Mouse (Mus musculus): Measurements from ENCODE around the gene Chat. TPM values are rescaled to one million over a fixed set of nuclear protein-coding genes. Genes with fewer than 3 reads are reported as not detected.

Gene Chat
- polyA plus RNA-seq, 1 experiment from 2014 or later, result not detected

GRCm38 (mm10) chr14:32381619-32382018, 84.2 kb downstream of the Chat start:
- 38% methylated on average over 15 of the region's 15 CpGs for WGBS
- Histone ChIP-seq H3K4me3 (ENCODE audit: low read depth, low read length) (no peak overlapping the region), H3K4me1 (ENCODE audit: control insufficient read depth, insufficient read depth, low read length) (peaks cover 11% of the 10 kb centered on the region), H3K36me3 (ENCODE audit: control insufficient read depth, insufficient read depth, low read length) (no peaks in the 10 kb centered on the region), H3K27ac (replicated peaks; ENCODE audit: low read depth, low read length) (no peak overlapping the region), H3K27me3 (ENCODE audit: control insufficient read depth, insufficient read depth, low read length) (no peaks in the 10 kb centered on the region), H3K9me3 (ENCODE audit: control insufficient read depth, low read length) (no peaks in the 10 kb centered on the region), H3K4me2 (ENCODE audit: low read depth, severe bottlenecking) (no peak overlapping the region), H3K9ac (ENCODE audit: low read length) (no peak overlapping the region)
- no peak for ATAC-seq (ENCODE audit: insufficient number of reproducible peaks, low FRiP score, low TSS enrichment, low read depth)
- DNase-seq (ENCODE audit: low spot score), result peak; percentile 41

DNA sequence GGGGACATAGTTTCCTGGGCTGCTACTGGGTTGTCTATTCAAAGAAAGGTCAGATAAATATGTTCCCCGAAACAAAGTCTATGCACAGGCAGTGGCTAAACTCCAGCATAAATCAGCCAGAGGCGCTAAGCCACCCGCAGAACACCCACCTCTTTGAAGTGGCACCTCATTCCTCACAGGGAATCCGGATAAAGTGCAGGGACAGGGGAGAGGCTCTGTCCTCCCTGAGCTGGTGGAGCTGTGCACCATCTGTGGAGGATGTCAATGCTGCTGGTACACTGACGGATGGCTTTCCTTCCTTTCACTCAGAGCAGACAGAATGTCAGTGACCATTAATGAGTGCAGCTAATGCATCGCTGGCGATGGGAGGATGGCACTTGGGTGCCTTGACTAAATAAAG, 84.7 kb downstream of the Chat start:
- DNase-seq (ENCODE audit: low spot score) (no peak), ATAC-seq (ENCODE audit: insufficient number of reproducible peaks, low FRiP score, low TSS enrichment, low read depth) (no peak)
- Histone ChIP-seq H3K4me2 (ENCODE audit: low read depth, severe bottlenecking) (no peak overlapping the region), H3K4me3 (ENCODE audit: low read depth, low read length) (no peak overlapping the region), H3K36me3 (ENCODE audit: control insufficient read depth, insufficient read depth, low read length) (no peaks in the 10 kb centered on the region), H3K27me3 (ENCODE audit: control insufficient read depth, insufficient read depth, low read length) (no peaks in the 10 kb centered on the region), H3K27ac (replicated peaks; ENCODE audit: low read depth, low read length) (no peak overlapping the region), H3K9me3 (ENCODE audit: control insufficient read depth, low read length) (no peaks in the 10 kb centered on the region), H3K9ac (ENCODE audit: low read length) (no peak overlapping the region), H3K4me1 (ENCODE audit: control insufficient read depth, insufficient read depth, low read length) (peaks cover 11% of the 10 kb centered on the region)
- WGBS, result 9% methylated on average over 7 of the region's 7 CpGs

DNA sequence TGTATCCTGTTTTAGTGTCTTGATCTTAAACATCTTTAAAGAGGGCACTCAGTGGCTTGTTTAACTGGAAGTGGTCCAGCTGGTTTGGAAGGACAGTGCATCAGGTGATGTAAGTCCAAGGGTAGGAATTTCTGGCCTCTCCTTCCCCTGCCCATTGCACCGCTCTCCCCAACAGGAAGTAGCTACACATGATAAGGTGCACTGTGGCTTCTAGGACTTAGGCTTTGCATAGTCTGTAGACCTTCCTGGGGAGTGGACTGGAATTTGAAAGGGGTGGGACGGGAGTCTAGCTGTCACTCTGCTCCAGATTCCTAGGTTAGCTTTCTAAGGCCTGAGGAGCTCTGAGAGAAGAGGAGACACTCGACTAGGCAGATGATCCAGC, 85.7 kb downstream of the Chat start:
- Histone ChIP-seq H3K36me3 (ENCODE audit: control insufficient read depth, insufficient read depth, low read length) (no peaks in the 10 kb centered on the region), H3K4me3 (ENCODE audit: low read depth, low read length) (no peak overlapping the region), H3K9me3 (ENCODE audit: control insufficient read depth, low read length) (no peaks in the 10 kb centered on the region), H3K27ac (replicated peaks; ENCODE audit: low read depth, low read length) (no peak overlapping the region), H3K4me1 (ENCODE audit: control insufficient read depth, insufficient read depth, low read length) (peaks cover 11% of the 10 kb centered on the region), H3K27me3 (ENCODE audit: control insufficient read depth, insufficient read depth, low read length) (no peaks in the 10 kb centered on the region), H3K4me2 (ENCODE audit: low read depth, severe bottlenecking) (no peak overlapping the region), H3K9ac (ENCODE audit: low read length) (no peak overlapping the region)
- no peak for ATAC-seq (ENCODE audit: insufficient number of reproducible peaks, low FRiP score, low TSS enrichment, low read depth)
- DNase-seq (ENCODE audit: low spot score), result no peak
- 47% methylated on average over 3 of the region's 3 CpGs for WGBS

DNA sequence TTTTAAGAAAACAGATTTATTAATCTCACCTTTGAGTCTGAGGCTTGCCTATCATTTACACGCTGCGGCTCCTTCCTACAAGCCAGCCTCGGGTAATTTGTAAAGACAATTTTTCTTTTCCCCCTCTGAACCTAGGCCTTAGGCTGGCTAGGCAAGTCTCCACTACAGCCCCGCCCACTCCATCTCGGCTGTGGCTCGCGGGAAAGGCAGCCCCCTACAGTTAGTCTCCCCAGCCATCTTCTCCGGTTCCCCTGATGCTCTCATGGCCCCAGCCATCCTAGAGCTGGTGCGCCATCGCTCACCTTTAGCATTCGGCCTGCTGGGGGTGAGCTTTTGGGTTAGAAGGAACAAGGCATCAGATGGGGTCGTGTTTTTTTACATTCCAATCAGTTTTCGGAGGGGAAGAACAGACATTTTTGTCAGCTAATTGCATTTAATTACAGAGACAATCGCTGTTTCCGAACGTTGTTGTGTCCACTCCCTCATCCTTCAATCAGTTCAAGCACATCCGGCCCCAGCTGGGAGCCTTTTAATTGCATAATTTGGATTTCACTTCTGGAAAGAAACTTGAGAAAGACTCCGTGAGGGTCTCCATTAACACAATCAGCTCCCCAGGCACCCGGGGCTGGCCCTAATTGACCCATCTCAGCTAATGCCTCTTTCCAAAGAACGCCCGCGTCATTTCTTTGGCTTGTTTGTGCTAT, 86.2 kb downstream of the Chat start:
- H3K9ac ChIP-seq (ENCODE audit: low read length), result no peak overlapping the region
- peaks cover 11% of the 10 kb centered on the region for H3K4me1 ChIP-seq (ENCODE audit: control insufficient read depth, insufficient read depth, low read length)
- H3K4me3 ChIP-seq (ENCODE audit: low read depth, low read length), result no peak overlapping the region
- H3K27ac ChIP-seq (replicated peaks; ENCODE audit: low read depth, low read length), result no peak overlapping the region
- H3K36me3 ChIP-seq (ENCODE audit: control insufficient read depth, insufficient read depth, low read length), result no peaks in the 10 kb centered on the region
- ATAC-seq (ENCODE audit: insufficient number of reproducible peaks, low FRiP score, low TSS enrichment, low read depth) (no peak), DNase-seq (ENCODE audit: low spot score) (peak; percentile 42)
- 7% methylated on average over 22 of the region's 22 CpGs for WGBS
- peak overlapping the region; percentile 22; the same call in 1 of the 2 replicates for H3K4me2 ChIP-seq (ENCODE audit: low read depth, severe bottlenecking)
- H3K9me3 ChIP-seq (ENCODE audit: control insufficient read depth, low read length), result no peaks in the 10 kb centered on the region
- no peaks in the 10 kb centered on the region for H3K27me3 ChIP-seq (ENCODE audit: control insufficient read depth, insufficient read depth, low read length)

DNA sequence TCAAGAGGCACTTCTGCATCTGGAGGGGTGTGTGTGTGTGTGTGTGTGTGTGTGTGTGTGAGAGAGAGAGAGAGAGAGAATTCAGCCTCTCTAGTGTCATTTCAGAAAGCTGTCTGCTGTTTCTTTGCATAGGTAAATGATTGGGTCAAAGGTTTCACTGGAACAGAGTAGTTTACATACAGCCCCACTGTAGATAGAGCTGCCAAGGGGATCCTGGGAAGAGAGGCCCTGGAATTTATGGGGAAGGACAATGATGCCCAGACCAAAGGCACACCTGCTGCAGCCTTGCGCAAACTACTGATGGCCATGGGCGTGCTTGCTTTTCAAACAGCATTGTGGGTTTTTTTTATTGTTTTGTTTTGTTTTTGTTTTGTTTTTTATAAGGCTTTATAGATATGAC, 93.3 kb downstream of the Chat start:
- 83% methylated on average over 2 of the region's 2 CpGs for WGBS
- no peak for DNase-seq (ENCODE audit: low spot score)
- H3K27ac ChIP-seq (replicated peaks; ENCODE audit: low read depth, low read length), result no peak overlapping the region
- no peak for ATAC-seq (ENCODE audit: insufficient number of reproducible peaks, low FRiP score, low TSS enrichment, low read depth)
- no peak overlapping the region for H3K4me3 ChIP-seq (ENCODE audit: low read depth, low read length)
- no peaks in the 10 kb centered on the region for H3K9me3 ChIP-seq (ENCODE audit: control insufficient read depth, low read length)
- no peaks in the 10 kb centered on the region for H3K27me3 ChIP-seq (ENCODE audit: control insufficient read depth, insufficient read depth, low read length)
- no peak overlapping the region for H3K9ac ChIP-seq (ENCODE audit: low read length)
- H3K4me1 ChIP-seq (ENCODE audit: control insufficient read depth, insufficient read depth, low read length), result no peaks in the 10 kb centered on the region
- H3K4me2 ChIP-seq (ENCODE audit: low read depth, severe bottlenecking), result no peak overlapping the region
- no peaks in the 10 kb centered on the region for H3K36me3 ChIP-seq (ENCODE audit: control insufficient read depth, insufficient read depth, low read length)

- H3K27ac ChIP-seq (replicated peaks; ENCODE audit: low read depth, low read length), result no peak overlapping the region
- no peaks in the 10 kb centered on the region for H3K4me1 ChIP-seq (ENCODE audit: control insufficient read depth, insufficient read depth, low read length)
- no peak overlapping the region for H3K4me2 ChIP-seq (ENCODE audit: low read depth, severe bottlenecking)
- no peak overlapping the region for H3K4me3 ChIP-seq (ENCODE audit: low read depth, low read length)
- no peaks in the 10 kb centered on the region for H3K27me3 ChIP-seq (ENCODE audit: control insufficient read depth, insufficient read depth, low read length)
- ATAC-seq (ENCODE audit: insufficient number of reproducible peaks, low FRiP score, low TSS enrichment, low read depth) (no peak), DNase-seq (ENCODE audit: low spot score) (no peak)
- no peaks in the 10 kb centered on the region for H3K36me3 ChIP-seq (ENCODE audit: control insufficient read depth, insufficient read depth, low read length)
- no peak overlapping the region for H3K9ac ChIP-seq (ENCODE audit: low read length)
- H3K9me3 ChIP-seq (ENCODE audit: control insufficient read depth, low read length), result no peaks in the 10 kb centered on the region
- WGBS, result 78% methylated on average over 7 of the region's 7 CpGs
Measured at GRCm38 (mm10) chr14:32369756-32370155, 96.0 kb downstream of the Chat start.

DNA sequence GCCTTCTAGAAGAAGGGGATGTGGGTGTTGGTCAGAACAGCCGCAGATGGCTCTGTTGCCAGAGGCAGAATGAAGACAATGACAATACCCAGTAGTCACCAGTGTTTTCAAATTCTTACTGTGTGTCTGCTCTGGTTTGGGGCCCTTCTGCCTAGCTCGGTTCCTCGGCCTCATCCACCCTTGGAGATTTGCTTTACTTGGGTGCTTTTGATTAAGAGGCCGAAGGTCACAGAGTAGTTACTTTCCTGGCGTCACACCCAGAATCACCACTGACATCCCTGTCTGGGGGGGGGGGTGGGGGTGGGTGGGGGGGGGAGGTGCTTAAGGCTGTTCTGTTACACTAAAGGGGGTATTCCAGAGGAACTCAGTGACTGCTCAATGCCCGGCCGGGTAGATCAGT, 101.4 kb downstream of the Chat start:
- no peak overlapping the region for H3K9ac ChIP-seq (ENCODE audit: low read length)
- H3K36me3 ChIP-seq (ENCODE audit: control insufficient read depth, insufficient read depth, low read length), result no peaks in the 10 kb centered on the region
- WGBS, result 47% methylated on average over 7 of the region's 7 CpGs
- H3K27ac ChIP-seq (replicated peaks; ENCODE audit: low read depth, low read length), result no peak overlapping the region
- no peaks in the 10 kb centered on the region for H3K4me1 ChIP-seq (ENCODE audit: control insufficient read depth, insufficient read depth, low read length)
- H3K4me3 ChIP-seq (ENCODE audit: low read depth, low read length), result no peak overlapping the region
- DNase-seq (ENCODE audit: low spot score) (no peak), ATAC-seq (ENCODE audit: insufficient number of reproducible peaks, low FRiP score, low TSS enrichment, low read depth) (no peak)
- no peak overlapping the region for H3K4me2 ChIP-seq (ENCODE audit: low read depth, severe bottlenecking)
- H3K27me3 ChIP-seq (ENCODE audit: control insufficient read depth, insufficient read depth, low read length), result no peaks in the 10 kb centered on the region
- H3K9me3 ChIP-seq (ENCODE audit: control insufficient read depth, low read length), result no peaks in the 10 kb centered on the region; the same call in 1 of the 2 replicates
